Mouse (Mus musculus): ENCODE data around the gene Ptpn1. TPM values are rescaled to one million over a fixed set of nuclear protein-coding genes. Genes with fewer than 3 reads are reported as not detected.

Ptpn1 gene
- total and polyA plus RNA-seq, 3 experiments, result 69.8 to 131 (median 77.6) TPM

GRCm38 (mm10) chr2:167919081-167919480 lies 12.8 kb upstream of the Ptpn1 start:
- Histone ChIP-seq H3K27me3 (replicated peaks) (no peaks in the 10 kb centered on the region), H3K4me2 (ENCODE audit: insufficient read depth, low read depth, poor library complexity, severe bottlenecking) (no peak overlapping the region), H3K79me2 (replicated peaks; ENCODE audit: control insufficient read depth, extremely low read depth, insufficient read depth, poor library complexity, severe bottlenecking) (no peaks in the 10 kb centered on the region), H3K4me3 (replicated peaks in 1 of 3; ENCODE audit: low read depth in 2 of 3, low read length in 2 of 3, poor library complexity in 1 of 3) (no peak overlapping the region), H3K36me3 (replicated peaks in 1 of 2; ENCODE audit: control insufficient read depth in 1 of 2, insufficient read depth in 1 of 2, low read length in 1 of 2) (no peaks in the 10 kb centered on the region), H3K4me1 (ENCODE audit: control insufficient read depth in 1 of 2, insufficient read depth in 2 of 2) (peaks cover 5 to 17% of the 10 kb centered on the region in 2 experiments), H3K9ac (ENCODE audit: insufficient read depth, low read depth) (no peak overlapping the region), H3K9me3 (replicated peaks; ENCODE audit: low read length) (no peaks in the 10 kb centered on the region), H3K27ac (ENCODE audit: insufficient read depth, low read depth) (no peak overlapping the region)
- no peak for TF ChIP-seq ETS1 (conservative IDR thresholded peaks at IDR 0.05; ENCODE audit: low read depth, low read length)
- no peak for TF ChIP-seq TBP (conservative IDR thresholded peaks at IDR 0.05; ENCODE audit: low read depth, low read length)
- no peak for TF ChIP-seq ZC3H11A (IDR thresholded peaks at IDR 0.05; ENCODE audit: low read depth, low read length)
- TF ChIP-seq JUND (conservative IDR thresholded peaks at IDR 0.05; ENCODE audit: low read depth, low read length), result no peak
- no peak for TF ChIP-seq HCFC1 (IDR thresholded peaks at IDR 0.05; ENCODE audit: low read depth, low read length)
- TF ChIP-seq MYC (IDR thresholded peaks at IDR 0.05; ENCODE audit: low read depth, low read length), result no peak
- TF ChIP-seq KAT2A (IDR thresholded peaks at IDR 0.05; ENCODE audit: insufficient replicate concordance, low read length), result no peak
- no peak for TF ChIP-seq RCOR1 (conservative IDR thresholded peaks at IDR 0.05; ENCODE audit: low read depth, low read length)
- DNase-seq (ENCODE audit: extremely low read depth), result no peak
- in situ Hi-C loops (cut with MboI; ENCODE audit: low pct_ligation_motif_present, low pct_unique_long_range_greater_than_20kb, low sequenced_read_pairs), result no loop called here
- dilution Hi-C loops (cut with MboI; ENCODE audit: extremely low pct_ligation_motif_present, extremely low pct_unique_long_range_greater_than_20kb, low sequenced_read_pairs), result no loop called here

DNA sequence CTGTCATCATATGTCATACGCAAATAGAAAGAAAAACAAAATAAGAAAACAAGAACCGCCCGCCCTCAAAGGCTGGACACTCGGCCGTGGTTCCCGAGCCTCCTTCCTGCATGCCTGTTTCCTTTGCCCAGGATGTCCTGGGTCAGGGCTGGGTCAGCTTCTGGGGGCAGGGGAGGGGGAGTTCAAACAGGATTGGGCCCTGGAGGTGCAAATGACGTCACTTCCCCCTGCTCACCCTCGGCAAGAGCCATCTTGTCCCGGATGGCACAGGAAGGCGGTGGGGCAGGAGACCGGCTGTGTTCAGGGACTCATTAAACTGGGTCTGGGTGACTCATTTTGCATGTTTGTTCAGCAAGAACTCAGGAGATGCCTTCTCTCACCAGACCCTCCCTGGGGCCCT lies 11.8 kb upstream of the Ptpn1 start:
- no peak for TF ChIP-seq CHD1 (IDR thresholded peaks at IDR 0.05; ENCODE audit: low read depth, low read length)
- TF ChIP-seq MXI1 (IDR thresholded peaks at IDR 0.05; ENCODE audit: low read depth, low read length), result no peak
- TF ChIP-seq IRF4 (IDR thresholded peaks at IDR 0.05; ENCODE audit: low read depth, low read length), result no peak
- no peak for TF ChIP-seq RCOR1 (conservative IDR thresholded peaks at IDR 0.05; ENCODE audit: low read depth, low read length)
- no peak for TF ChIP-seq SIN3A (IDR thresholded peaks at IDR 0.05; ENCODE audit: low read length)
- no peak for TF ChIP-seq EP300 (IDR thresholded peaks at IDR 0.05; ENCODE audit: low read length)
- no peak for TF ChIP-seq ZNF384 (IDR thresholded peaks at IDR 0.05; ENCODE audit: low read depth, low read length)
- no peak for TF ChIP-seq KAT2A (IDR thresholded peaks at IDR 0.05; ENCODE audit: insufficient replicate concordance, low read length)
- no peak for DNase-seq (ENCODE audit: extremely low read depth)
- H3K4me2 ChIP-seq (ENCODE audit: insufficient read depth, low read depth, poor library complexity, severe bottlenecking), result no peak overlapping the region
- dilution Hi-C loops (cut with MboI; ENCODE audit: extremely low pct_ligation_motif_present, extremely low pct_unique_long_range_greater_than_20kb, low sequenced_read_pairs), result no loop called here
- no peaks in the 10 kb centered on the region for H3K79me2 ChIP-seq (replicated peaks; ENCODE audit: control insufficient read depth, extremely low read depth, insufficient read depth, poor library complexity, severe bottlenecking)
- no peak overlapping the region for H3K27ac ChIP-seq (ENCODE audit: insufficient read depth, low read depth)
- no peaks in the 10 kb centered on the region for H3K36me3 ChIP-seq (replicated peaks in 1 of 2; ENCODE audit: control insufficient read depth in 1 of 2, insufficient read depth in 1 of 2, low read length in 1 of 2)
- H3K9me3 ChIP-seq (replicated peaks; ENCODE audit: low read length), result no peaks in the 10 kb centered on the region
- H3K27me3 ChIP-seq (replicated peaks), result no peaks in the 10 kb centered on the region
- H3K9ac ChIP-seq (ENCODE audit: insufficient read depth, low read depth), result no peak overlapping the region
- H3K4me1 ChIP-seq (ENCODE audit: control insufficient read depth in 1 of 2, insufficient read depth in 2 of 2), result peaks cover 5 to 26% of the 10 kb centered on the region in 2 experiments
- in situ Hi-C loops (cut with MboI; ENCODE audit: low pct_ligation_motif_present, low pct_unique_long_range_greater_than_20kb, low sequenced_read_pairs), result no loop called here
- H3K4me3 ChIP-seq (replicated peaks in 1 of 3; ENCODE audit: low read depth in 2 of 3, low read length in 2 of 3, poor library complexity in 1 of 3), result no peak overlapping the region

Data from CH12.LX (cell line).